ENCODE assay signal across 19 mouse cellular contexts in genomic region chr9:42785173-42785830, GRCm38 (mm10).
DNase-seq lines count a peak whose midpoint lies in the region; ATAC-seq and TF ChIP-seq lines count a peak whose summit lies in the region.
"Had no signal": no experiment of that assay in that cellular context is flagged by ENCODE, and none has a peak within 500 bp of the region (broad histone marks: within the 10 kb centered on the region; RNA-seq: fewer than 3 reads in every experiment).

No protein-coding gene starts in this region.

- H3K9ac ChIP-seq in forebrain, embryonic 14.5 days (ENCODE audit: low read length): no peak overlapping the region
- H3K9ac ChIP-seq in midbrain, embryonic 13.5 days (replicated peaks): no peak overlapping the region
- no peak overlapping the region for H3K9ac ChIP-seq in midbrain, postnatal 0 days (replicated peaks; ENCODE audit: low read length, poor library complexity, severe bottlenecking)
- H3K9ac ChIP-seq in hindbrain, embryonic 11.5 days (ENCODE audit: low read depth, low read length): no peak overlapping the region
- H3K9ac ChIP-seq in hindbrain, embryonic 15.5 days: no peak overlapping the region
- H3K9ac ChIP-seq: heart, embryonic 13.5 days had no signal

- H3K27me3 ChIP-seq in forebrain, embryonic 14.5 days (replicated peaks; ENCODE audit: control insufficient read depth, insufficient read depth, low read length): no peaks in the 10 kb centered on the region
- peaks cover 23% of the 10 kb centered on the region for H3K27me3 ChIP-seq in forebrain, embryonic 10.5 days (ENCODE audit: poor library complexity, severe bottlenecking)
- 0 out of 2 replicates have a peak, but pooled peaks cover 6% of the 10 kb centered on the region for H3K27me3 ChIP-seq in midbrain, embryonic 13.5 days
- H3K27me3 ChIP-seq in midbrain, postnatal 0 days (ENCODE audit: insufficient read depth, low read length): no peaks in the 10 kb centered on the region
- H3K27me3 ChIP-seq in hindbrain, embryonic 11.5 days (ENCODE audit: control insufficient read depth, insufficient read depth, low read length): no peaks in the 10 kb centered on the region
- no peaks in the 10 kb centered on the region for H3K27me3 ChIP-seq in hindbrain, embryonic 15.5 days

- no peak overlapping the region for H3K27ac ChIP-seq in forebrain, embryonic 14.5 days (ENCODE audit: low read depth, low read length)
- no peak overlapping the region for H3K27ac ChIP-seq in forebrain, embryonic 10.5 days
- no peak overlapping the region for H3K27ac ChIP-seq in midbrain, embryonic 13.5 days
- no peak overlapping the region for H3K27ac ChIP-seq in midbrain, postnatal 0 days (ENCODE audit: low read depth, low read length)
- H3K27ac ChIP-seq in hindbrain, embryonic 11.5 days (ENCODE audit: low read depth, low read length): 0 out of 2 replicates have a peak overlapping the region, but pooled peaks have one; percentile 36
- H3K27ac ChIP-seq in hindbrain, embryonic 15.5 days (replicated peaks): 0 out of 2 replicates have a peak overlapping the region, but pooled peaks have one; percentile 17
- H3K27ac ChIP-seq: embryonic facial prominence, embryonic 10.5 days; gastrocnemius, adult 2 months; heart, embryonic 13.5 days had no signal

- no peak overlapping the region for H3K4me2 ChIP-seq in forebrain, embryonic 14.5 days (ENCODE audit: low read length)
- no peak overlapping the region for H3K4me2 ChIP-seq in midbrain, embryonic 13.5 days (replicated peaks)
- no peak overlapping the region for H3K4me2 ChIP-seq in midbrain, postnatal 0 days (ENCODE audit: low read depth, low read length, poor library complexity, severe bottlenecking)
- H3K4me2 ChIP-seq in hindbrain, embryonic 11.5 days (replicated peaks; ENCODE audit: low read depth, low read length): no peak overlapping the region
- H3K4me2 ChIP-seq in hindbrain, embryonic 15.5 days: no peak overlapping the region
- H3K4me2 ChIP-seq: heart, embryonic 13.5 days had no signal

- peak; percentile 28 for DNase-seq in forebrain, embryonic 14.5 days (ENCODE audit: low spot score)
- DNase-seq in forebrain, embryonic 10.5 days (ENCODE audit: extremely low spot score, low spot score): no peak
- DNase-seq in midbrain, postnatal 0 days (ENCODE audit: low spot score): no peak
- DNase-seq in hindbrain, embryonic 11.5 days (ENCODE audit: low spot score): peak; percentile 19
- DNase-seq in frontal cortex, postnatal 25 days (ENCODE audit: low spot score in 2 of 2): no peak
- DNase-seq: adrenal gland, postnatal 14 days; cerebellum, adult 18-20 months; cerebellum, adult 9-11 months; cerebellum, postnatal 36 days; gastrocnemius, adult 2 months; gastrocnemius, postnatal 25 days; heart, postnatal 36 days had no signal

- no peaks in the 10 kb centered on the region; the same call in 1 of the 2 replicates for H3K4me1 ChIP-seq in forebrain, embryonic 14.5 days (ENCODE audit: control insufficient read depth, insufficient read depth, low read length)
- H3K4me1 ChIP-seq in forebrain, embryonic 10.5 days: peaks cover 6% of the 10 kb centered on the region; the same call in 1 of the 2 replicates
- H3K4me1 ChIP-seq in midbrain, embryonic 13.5 days (replicated peaks): peaks cover 16% of the 10 kb centered on the region
- no peaks in the 10 kb centered on the region for H3K4me1 ChIP-seq in midbrain, postnatal 0 days (ENCODE audit: insufficient read depth, low read length)
- no peaks in the 10 kb centered on the region for H3K4me1 ChIP-seq in hindbrain, embryonic 11.5 days (replicated peaks; ENCODE audit: control insufficient read depth, insufficient read depth, low read length)
- peaks cover 11% of the 10 kb centered on the region for H3K4me1 ChIP-seq in hindbrain, embryonic 15.5 days (replicated peaks)
- H3K4me1 ChIP-seq: heart, embryonic 13.5 days had no signal

- ATAC-seq in forebrain, embryonic 14.5 days: 0 out of 2 replicates have a peak, but pooled peaks have one; percentile 44
- ATAC-seq in midbrain, embryonic 13.5 days: peak; percentile 58; the same call in 1 of the 2 replicates
- no peak for ATAC-seq in midbrain, postnatal 0 days (ENCODE audit: low FRiP score)
- ATAC-seq in hindbrain, embryonic 11.5 days (ENCODE audit: low FRiP score): peak; percentile 59
- ATAC-seq in hindbrain, embryonic 15.5 days (ENCODE audit: low FRiP score, low read depth): peak; percentile 66; the same call in 1 of the 2 replicates
- no peak for ATAC-seq in activated CD4-positive, CD25-positive, alpha-beta regulatory T cell, adult 4 months
- ATAC-seq: forebrain, embryonic 16.5 days; intestine, embryonic 16.5 days had no signal

- H3K4me3 ChIP-seq in forebrain, embryonic 14.5 days (ENCODE audit: low read depth, low read length): no peak overlapping the region
- H3K4me3 ChIP-seq in forebrain, embryonic 10.5 days: no peak overlapping the region
- no peak overlapping the region for H3K4me3 ChIP-seq in midbrain, embryonic 13.5 days (replicated peaks)
- no peak overlapping the region for H3K4me3 ChIP-seq in midbrain, postnatal 0 days (ENCODE audit: low read depth, low read length)
- no peak overlapping the region for H3K4me3 ChIP-seq in hindbrain, embryonic 11.5 days (ENCODE audit: low read depth, low read length)
- no peak overlapping the region for H3K4me3 ChIP-seq in hindbrain, embryonic 15.5 days
- H3K4me3 ChIP-seq: embryonic facial prominence, embryonic 10.5 days; gastrocnemius, adult 2 months; heart, embryonic 13.5 days had no signal

- H3K36me3 ChIP-seq in forebrain, embryonic 14.5 days (ENCODE audit: control insufficient read depth, insufficient read depth, low read length): no peaks in the 10 kb centered on the region
- no peaks in the 10 kb centered on the region for H3K36me3 ChIP-seq in forebrain, embryonic 10.5 days (replicated peaks)
- no peaks in the 10 kb centered on the region for H3K36me3 ChIP-seq in midbrain, embryonic 13.5 days
- H3K36me3 ChIP-seq in midbrain, postnatal 0 days (ENCODE audit: insufficient read depth, low read length): no peaks in the 10 kb centered on the region
- H3K36me3 ChIP-seq in hindbrain, embryonic 11.5 days (ENCODE audit: control insufficient read depth, insufficient read depth, low read length): no peaks in the 10 kb centered on the region
- H3K36me3 ChIP-seq in hindbrain, embryonic 15.5 days: no peaks in the 10 kb centered on the region
- H3K36me3 ChIP-seq: embryonic facial prominence, embryonic 10.5 days; heart, embryonic 13.5 days had no signal

- 48% methylated on average over 10 of the region's 10 CpGs for WGBS in forebrain, embryonic 14.5 days
- 77% methylated on average over 10 of the region's 10 CpGs for WGBS in forebrain, embryonic 10.5 days
- WGBS in midbrain, embryonic 13.5 days: 52% methylated on average over 10 of the region's 10 CpGs
- WGBS in midbrain, postnatal 0 days: 49% methylated on average over 10 of the region's 10 CpGs
- WGBS in hindbrain, embryonic 11.5 days: 60% methylated on average over 10 of the region's 10 CpGs
- WGBS in hindbrain, embryonic 15.5 days: 47% methylated on average over 10 of the region's 10 CpGs

- H3K9me3 ChIP-seq in forebrain, embryonic 14.5 days (replicated peaks; ENCODE audit: control insufficient read depth, low read length): no peaks in the 10 kb centered on the region
- H3K9me3 ChIP-seq in forebrain, embryonic 10.5 days: no peaks in the 10 kb centered on the region
- no peaks in the 10 kb centered on the region for H3K9me3 ChIP-seq in midbrain, embryonic 13.5 days
- H3K9me3 ChIP-seq in midbrain, postnatal 0 days (ENCODE audit: low read length): no peaks in the 10 kb centered on the region
- H3K9me3 ChIP-seq in hindbrain, embryonic 11.5 days (ENCODE audit: control insufficient read depth, low read length): no peaks in the 10 kb centered on the region
- H3K9me3 ChIP-seq in hindbrain, embryonic 15.5 days: no peaks in the 10 kb centered on the region
- H3K9me3 ChIP-seq: embryonic facial prominence, embryonic 10.5 days; heart, embryonic 13.5 days had no signal

- no peak for TF ChIP-seq CTCF in midbrain, postnatal 0 days (IDR thresholded peaks at IDR 0.05)

Comparison
In these comparisons a context has a peak if more than half of its experiments do, and no peak if none do; other contexts are left out.
1. ATAC-seq: peak in forebrain, embryonic 14.5 days (single experiment), midbrain, embryonic 13.5 days (single experiment), hindbrain, embryonic 11.5 days (single experiment) and hindbrain, embryonic 15.5 days (single experiment); none in midbrain, postnatal 0 days (single experiment) and activated CD4-positive, CD25-positive, alpha-beta regulatory T cell, adult 4 months (single experiment).
2. DNase-seq: peak in forebrain, embryonic 14.5 days (single experiment) and hindbrain, embryonic 11.5 days (single experiment); none in forebrain, embryonic 10.5 days (single experiment), midbrain, postnatal 0 days (single experiment) and frontal cortex, postnatal 25 days (0 of 2).
3. H3K27ac ChIP-seq: peak in hindbrain, embryonic 11.5 days (single experiment) and hindbrain, embryonic 15.5 days (single experiment); none in forebrain, embryonic 14.5 days (single experiment), forebrain, embryonic 10.5 days (single experiment), midbrain, embryonic 13.5 days (single experiment) and midbrain, postnatal 0 days (single experiment).